Mouse (Mus musculus) midbrain, embryonic 14.5 days (tissue): ENCODE data around the gene Cyren. TPM values are rescaled to one million over a fixed set of nuclear protein-coding genes. Genes with fewer than 3 reads are reported as not detected.

Experiments used
- ATAC-seq: fragments of 200-750 bp; cut with Nextera tagmentation; 2 replicates; pipeline ENCODE4 v1.8.0; 2017; ENCODE audit warnings: moderate number of reproducible peaks, moderate library complexity; ENCODE audit not compliant: low FRiP score, low TSS enrichment
- DNase-seq: peaks from one replicate; pipeline ENCODE4 v3.0.0-alpha.2; 2015
- H3K27ac ChIP-seq: fragments of 300-500 bp; sonication (generic); replicated peaks from 2 replicates; pipeline ENCODE4 v1.5.1; 2014; ENCODE audit warnings: mild to moderate bottlenecking, low read depth, low read length, moderate library complexity
- H3K27me3 ChIP-seq: fragments of 300-500 bp; sonication (generic); 2 replicates; pipeline ENCODE4 v1.6.1; 2014; ENCODE audit warnings: low read length, control low read depth, mixed read lengths; ENCODE audit not compliant: control insufficient read depth, insufficient read depth
- H3K36me3 ChIP-seq: fragments of 300-500 bp; sonication (generic); 2 replicates; pipeline ENCODE4 v1.6.1; 2014; ENCODE audit warnings: low read length, control low read depth; ENCODE audit not compliant: control insufficient read depth, insufficient read depth
- H3K4me1 ChIP-seq: fragments of 300-500 bp; sonication (generic); 2 replicates; pipeline ENCODE4 v1.6.1; 2014; ENCODE audit warnings: mild to moderate bottlenecking, antibody characterized with exemption, low read length, control low read depth; ENCODE audit not compliant: control insufficient read depth, insufficient read depth
- H3K4me2 ChIP-seq: fragments of 300-500 bp; sonication (generic); 2 replicates; pipeline ENCODE4 v1.6.1; 2014; ENCODE audit warnings: mild to moderate bottlenecking, low read length, moderate library complexity
- H3K4me3 ChIP-seq: fragments of 300-500 bp; sonication (generic); replicated peaks from 2 replicates; pipeline ENCODE4 v1.5.1; 2014; ENCODE audit warnings: low read depth, low read length
- H3K9ac ChIP-seq: fragments of 300-500 bp; sonication (generic); replicated peaks from 2 replicates; pipeline ENCODE4 v1.6.1; 2014; ENCODE audit warnings: mild to moderate bottlenecking, low read length, moderate library complexity
- H3K9me3 ChIP-seq: fragments of 300-500 bp; sonication (generic); 2 replicates; pipeline ENCODE4 v1.6.1; 2016; ENCODE audit warnings: low read length, control low read depth, mixed read lengths; ENCODE audit not compliant: control insufficient read depth
- WGBS: fragments of 180-500 bp; shearing (Covaris S2); extraction: QIAGEN DNeasy Blood & Tissue Kit; methylation state at CpG from one replicate; pipeline ENCODE4 v1.1.7; 2014; 5-methylcytosine and 5-hydroxymethylcytosine counted together
- polyA plus RNA-seq: library from polyadenylated mRNA; unstranded; fragments of >200 nt; fragmentation: Nextera tagmentation; extraction: Ambion mirVana; gene quantifications from 2 replicates; pipeline ENCODE4 v1.2.1, GENCODE M21; 2014

Cyren gene
- polyA plus RNA-seq, 1 experiment from 2014 or later, result 8.7 TPM

- Histone ChIP-seq H3K4me2 (no peak overlapping the region), H3K27ac (no peak overlapping the region), H3K27me3 (no peaks in the 10 kb centered on the region), H3K4me1 (no peaks in the 10 kb centered on the region), H3K36me3 (no peaks in the 10 kb centered on the region), H3K4me3 (no peak overlapping the region), H3K9ac (no peak overlapping the region), H3K9me3 (no peaks in the 10 kb centered on the region)
- DNase-seq, result no peak
- ATAC-seq, result no peak
- WGBS, result 72% methylated on average over 7 of the region's 7 CpGs
Observed at GRCm38 (mm10) chr6:34865711-34866593, 11.9 kb downstream of the Cyren start.

GRCm38 (mm10) chr6:34865213-34865612, 12.6 kb downstream of the Cyren start:
- H3K36me3 ChIP-seq, result no peaks in the 10 kb centered on the region
- ATAC-seq (no peak), DNase-seq (no peak)
- 77% methylated on average over 5 of the region's 5 CpGs for WGBS
- no peaks in the 10 kb centered on the region for H3K4me1 ChIP-seq
- no peaks in the 10 kb centered on the region for H3K27me3 ChIP-seq
- no peak overlapping the region for H3K9ac ChIP-seq
- H3K4me2 ChIP-seq, result no peak overlapping the region
- no peak overlapping the region for H3K27ac ChIP-seq
- H3K4me3 ChIP-seq, result no peak overlapping the region
- H3K9me3 ChIP-seq, result no peaks in the 10 kb centered on the region

GRCm38 (mm10) chr6:34863786-34864514, 13.9 kb downstream of the Cyren start:
- H3K27ac ChIP-seq, result no peak overlapping the region
- no peaks in the 10 kb centered on the region for H3K36me3 ChIP-seq
- H3K9ac ChIP-seq, result no peak overlapping the region
- DNase-seq (no peak), ATAC-seq (no peak)
- H3K4me1 ChIP-seq, result no peaks in the 10 kb centered on the region
- no peak overlapping the region for H3K4me3 ChIP-seq
- 76% methylated on average over 9 of the region's 9 CpGs for WGBS
- H3K4me2 ChIP-seq, result no peak overlapping the region
- no peaks in the 10 kb centered on the region for H3K27me3 ChIP-seq
- H3K9me3 ChIP-seq, result no peaks in the 10 kb centered on the region

- ATAC-seq (no peak), DNase-seq (no peak)
- Histone ChIP-seq H3K4me2 (no peak within 1 kb of the TSS), H3K4me3 (no peak within 1 kb of the TSS), H3K4me1 (no peaks in the 10 kb centered on the region), H3K9me3 (no peaks in the 10 kb centered on the region), H3K27me3 (no peaks in the 10 kb centered on the region), H3K27ac (no peak within 1 kb of the TSS), H3K9ac (no peak within 1 kb of the TSS), H3K36me3 (no peaks in the 10 kb centered on the region)
- WGBS, result 71% methylated on average over 11 of the region's 11 CpGs
Observed at GRCm38 (mm10) chr6:34862791-34863403, 15.0 kb downstream of the Cyren start, which contains the start of gene Tmem140. Tmem140 (plus strand) TSS chr6:34863146.

- DNase-seq (no peak), ATAC-seq (no peak)
- Histone ChIP-seq H3K27ac (no peak overlapping the region), H3K27me3 (no peaks in the 10 kb centered on the region), H3K9me3 (no peaks in the 10 kb centered on the region), H3K36me3 (no peaks in the 10 kb centered on the region), H3K9ac (no peak overlapping the region), H3K4me2 (no peak overlapping the region), H3K4me1 (no peaks in the 10 kb centered on the region), H3K4me3 (no peak overlapping the region)
- 95% methylated on average over 6 of the region's 6 CpGs for WGBS
Observed at GRCm38 (mm10) chr6:34862381-34862780, 15.5 kb downstream of the Cyren start.

GRCm38 (mm10) chr6:34861546-34862053, 16.3 kb downstream of the Cyren start:
- H3K9me3 ChIP-seq, result no peaks in the 10 kb centered on the region
- H3K36me3 ChIP-seq, result no peaks in the 10 kb centered on the region
- H3K27me3 ChIP-seq, result no peaks in the 10 kb centered on the region
- DNase-seq (no peak), ATAC-seq (no peak)
- H3K4me2 ChIP-seq, result no peak overlapping the region
- H3K27ac ChIP-seq, result no peak overlapping the region
- 93% methylated on average over 11 of the region's 11 CpGs for WGBS
- no peak overlapping the region for H3K4me3 ChIP-seq
- no peak overlapping the region for H3K9ac ChIP-seq
- H3K4me1 ChIP-seq, result no peaks in the 10 kb centered on the region

GRCm38 (mm10) chr6:34832352-34832751, 45.5 kb downstream of the Cyren start:
- no peak for ATAC-seq
- Histone ChIP-seq H3K27me3 (no peaks in the 10 kb centered on the region), H3K36me3 (no peaks in the 10 kb centered on the region), H3K4me3 (no peak overlapping the region), H3K9ac (no peak overlapping the region), H3K9me3 (no peaks in the 10 kb centered on the region), H3K27ac (no peak overlapping the region), H3K4me2 (no peak overlapping the region), H3K4me1 (no peaks in the 10 kb centered on the region)
- 96% methylated on average over 5 of the region's 5 CpGs for WGBS
- no peak for DNase-seq

- Histone ChIP-seq H3K4me2 (no peak overlapping the region), H3K27me3 (no peaks in the 10 kb centered on the region), H3K9ac (no peak overlapping the region), H3K27ac (no peak overlapping the region), H3K4me3 (no peak overlapping the region), H3K36me3 (no peaks in the 10 kb centered on the region), H3K4me1 (no peaks in the 10 kb centered on the region), H3K9me3 (no peaks in the 10 kb centered on the region)
- ATAC-seq (no peak), DNase-seq (peak; percentile 8)
Observed at GRCm38 (mm10) chr6:34824406-34824805, 53.5 kb downstream of the Cyren start.
